Mouse (Mus musculus): ENCODE data around the gene Il25.
A peak's percentile ranks its signal among the peaks of the same experiment; 100 is the strongest.

DNA sequence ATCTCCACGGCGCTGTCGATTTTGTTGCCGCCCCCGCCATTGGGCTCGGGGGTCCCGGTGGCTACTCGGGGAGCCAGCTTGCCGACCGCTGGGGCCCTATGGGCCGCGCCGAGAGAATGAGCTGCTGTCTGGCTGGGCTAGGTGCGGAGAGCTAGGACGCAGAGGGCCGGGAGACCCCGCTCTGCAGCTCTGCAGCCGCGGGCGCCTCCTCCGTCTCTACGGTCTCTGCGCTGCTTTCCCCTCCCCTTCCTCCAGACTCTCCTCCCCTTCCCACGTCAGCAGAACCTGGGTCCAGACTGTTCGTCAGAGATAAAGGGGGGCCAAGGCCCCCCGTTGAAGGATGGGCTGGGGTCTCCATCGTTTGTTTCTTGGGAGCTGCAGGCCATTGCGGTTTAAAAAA is 19.6 kb upstream of the Il25 start, which contains the start of gene Slc22a17:
- TF ChIP-seq CTCF (IDR thresholded peaks at IDR 0.05; ENCODE audit: control insufficient read depth, insufficient read depth, low read length): no peak
- TF ChIP-seq POLR2A (IDR thresholded peaks at IDR 0.05; ENCODE audit: borderline replicate concordance, control insufficient read depth, low read depth, low read length): peak; percentile 36; the same call in 1 of the 2 replicates
